Mouse (Mus musculus) embryonic facial prominence, embryonic 13.5 days (tissue): ENCODE results near the gene Gm20716. TPM values are rescaled to one million over a fixed set of nuclear protein-coding genes. Genes with fewer than 3 reads are reported as not detected.
"Not testable (repeated sequence)": the region's sequence is repeated elsewhere in the genome, so short reads cannot be mapped to it uniquely, and the experiment has no call there.

Experiments
- ATAC-seq: fragments of 200-750 bp; cut with Nextera tagmentation; 2 replicates; pipeline ENCODE4 v1.8.0; 2017; ENCODE audit warnings: low read depth; ENCODE audit not compliant: insufficient number of reproducible peaks, insufficient read depth, low FRiP score, low TSS enrichment
- H3K27ac ChIP-seq: fragments of 300-500 bp; sonication (generic); 2 replicates; pipeline ENCODE4 v1.5.1; 2015; ENCODE audit warnings: moderate library complexity, mild to moderate bottlenecking, inconsistent platforms
- H3K27me3 ChIP-seq: fragments of 300-500 bp; sonication (generic); 2 replicates; pipeline ENCODE4 v1.6.1; 2015; ENCODE audit warnings: mild to moderate bottlenecking, inconsistent platforms
- H3K36me3 ChIP-seq: fragments of 300-500 bp; sonication (generic); 2 replicates; pipeline ENCODE4 v1.6.1; 2015; ENCODE audit warnings: mild to moderate bottlenecking, inconsistent platforms
- H3K4me1 ChIP-seq: fragments of 300-500 bp; sonication (generic); 2 replicates; pipeline ENCODE4 v1.6.1; 2015; ENCODE audit warnings: inconsistent platforms
- H3K4me2 ChIP-seq: fragments of 300-500 bp; sonication (generic); 2 replicates; pipeline ENCODE4 v1.6.1; 2015; ENCODE audit warnings: moderate library complexity, mild to moderate bottlenecking, inconsistent platforms
- H3K4me3 ChIP-seq: fragments of 300-500 bp; sonication (generic); 2 replicates; pipeline ENCODE4 v1.5.1; 2015; ENCODE audit warnings: mild to moderate bottlenecking, inconsistent platforms
- H3K9ac ChIP-seq: fragments of 300-500 bp; sonication (generic); 2 replicates; pipeline ENCODE4 v1.6.1; 2015; ENCODE audit warnings: mild to moderate bottlenecking, inconsistent platforms
- H3K9me3 ChIP-seq: fragments of 300-500 bp; sonication (generic); 2 replicates; pipeline ENCODE4 v1.6.1; 2016; ENCODE audit warnings: inconsistent platforms
- WGBS: fragments of 180-500 bp; shearing (Covaris S2); methylation state at CpG from one replicate; pipeline ENCODE4 v1.1.7; 2015; ENCODE audit warnings: mixed read lengths; 5-methylcytosine and 5-hydroxymethylcytosine counted together
- polyA plus RNA-seq: library from polyadenylated mRNA; unstranded; fragments of >200 nt; fragmentation: Nextera tagmentation; extraction: Ambion mirVana; gene quantifications from 2 replicates; pipeline ENCODE4 v1.2.1, GENCODE M21; 2015

The Gm20716 gene
- polyA plus RNA-seq, 1 experiment from 2014 or later, result 26.0 TPM

- H3K4me1 ChIP-seq, result peaks cover 33% of the 10 kb centered on the region
- WGBS, result 78% methylated on average over 9 of the region's 9 CpGs
- no peak for ATAC-seq
- no peak overlapping the region for H3K4me3 ChIP-seq
- H3K9ac ChIP-seq, result no peak overlapping the region
- no peaks in the 10 kb centered on the region for H3K36me3 ChIP-seq
- H3K27ac ChIP-seq, result no peak overlapping the region
- no peaks in the 10 kb centered on the region for H3K27me3 ChIP-seq
- no peaks in the 10 kb centered on the region for H3K9me3 ChIP-seq
- H3K4me2 ChIP-seq, result no peak overlapping the region
These were observed 69.7 kb downstream of the Gm20716 start for GRCm38 (mm10) chr2:168160370-168160930.

GRCm38 (mm10) chr2:168158911-168159711 is 71.1 kb downstream of the Gm20716 start:
- H3K36me3 ChIP-seq, result no peaks in the 10 kb centered on the region
- H3K27ac ChIP-seq, result peak overlapping the region; percentile 74
- no peaks in the 10 kb centered on the region for H3K9me3 ChIP-seq
- peak overlapping the region; percentile 30 for H3K4me3 ChIP-seq
- H3K4me2 ChIP-seq, result peak overlapping the region; percentile 62
- no peaks in the 10 kb centered on the region for H3K27me3 ChIP-seq
- H3K9ac ChIP-seq, result peak overlapping the region; percentile 61
- 3% methylated on average over 25 of the region's 25 CpGs for WGBS
- H3K4me1 ChIP-seq, result peaks cover 46% of the 10 kb centered on the region
- ATAC-seq, result peak; percentile 50; the same call in 1 of the 2 replicates

GRCm38 (mm10) chr2:168157974-168158373 is 72.2 kb downstream of the Gm20716 start:
- not testable (repeated sequence) for ATAC-seq, H3K4me2 ChIP-seq, H3K9me3 ChIP-seq, H3K9ac ChIP-seq, H3K36me3 ChIP-seq, H3K4me3 ChIP-seq, H3K27ac ChIP-seq, H3K27me3 ChIP-seq
- peaks cover 52% of the 10 kb centered on the region for H3K4me1 ChIP-seq
- WGBS, result 59% methylated on average over 9 of the region's 11 CpGs

GRCm38 (mm10) chr2:168156361-168156760 is 73.8 kb downstream of the Gm20716 start:
- H3K27me3 ChIP-seq, result no peaks in the 10 kb centered on the region
- H3K27ac ChIP-seq, result no peak overlapping the region
- no peak for ATAC-seq
- peaks cover 43% of the 10 kb centered on the region for H3K4me1 ChIP-seq
- no peak overlapping the region for H3K9ac ChIP-seq
- H3K4me3 ChIP-seq, result no peak overlapping the region
- H3K9me3 ChIP-seq, result no peaks in the 10 kb centered on the region
- no peak overlapping the region for H3K4me2 ChIP-seq
- WGBS, result 41% methylated on average over 14 of the region's 14 CpGs
- no peaks in the 10 kb centered on the region for H3K36me3 ChIP-seq

GRCm38 (mm10) chr2:168155666-168156065 is 74.5 kb downstream of the Gm20716 start:
- H3K4me2 ChIP-seq, result no peak overlapping the region
- H3K27me3 ChIP-seq, result no peaks in the 10 kb centered on the region
- WGBS, result 92% methylated on average over 7 of the region's 7 CpGs
- H3K9me3 ChIP-seq, result no peaks in the 10 kb centered on the region
- H3K27ac ChIP-seq, result no peak overlapping the region
- no peaks in the 10 kb centered on the region for H3K36me3 ChIP-seq
- peaks cover 40% of the 10 kb centered on the region for H3K4me1 ChIP-seq
- H3K4me3 ChIP-seq, result no peak overlapping the region
- no peak overlapping the region for H3K9ac ChIP-seq
- no peak for ATAC-seq

GRCm38 (mm10) chr2:168154090-168154881 is 75.9 kb downstream of the Gm20716 start:
- Histone ChIP-seq H3K4me3 (peak overlapping the region; percentile 18; the same call in 1 of the 2 replicates), H3K36me3 (no peaks in the 10 kb centered on the region), H3K9ac (peak overlapping the region; percentile 55; the same call in 1 of the 2 replicates), H3K4me1 (peaks cover 34% of the 10 kb centered on the region), H3K4me2 (peak overlapping the region; percentile 49), H3K9me3 (no peaks in the 10 kb centered on the region), H3K27me3 (no peaks in the 10 kb centered on the region), H3K27ac (peak overlapping the region; percentile 83)
- WGBS, result 18% methylated on average over 14 of the region's 14 CpGs
- peak; percentile 88 for ATAC-seq

GRCm38 (mm10) chr2:168149241-168149640 is 80.9 kb downstream of the Gm20716 start:
- no peak overlapping the region for H3K4me3 ChIP-seq
- no peaks in the 10 kb centered on the region for H3K9me3 ChIP-seq
- peaks cover 30% of the 10 kb centered on the region for H3K4me1 ChIP-seq
- 84% methylated on average over 8 of the region's 8 CpGs for WGBS
- no peak overlapping the region for H3K9ac ChIP-seq
- no peaks in the 10 kb centered on the region for H3K27me3 ChIP-seq
- no peaks in the 10 kb centered on the region for H3K36me3 ChIP-seq
- no peak for ATAC-seq
- H3K4me2 ChIP-seq, result no peak overlapping the region
- no peak overlapping the region for H3K27ac ChIP-seq

- Histone ChIP-seq H3K4me1 (peaks cover 22% of the 10 kb centered on the region), H3K27me3 (no peaks in the 10 kb centered on the region), H3K4me3 (no peak overlapping the region), H3K4me2 (no peak overlapping the region), H3K9me3 (no peaks in the 10 kb centered on the region), H3K9ac (no peak overlapping the region), H3K36me3 (no peaks in the 10 kb centered on the region), H3K27ac (no peak overlapping the region)
- WGBS, result 59% methylated on average over 22 of the region's 22 CpGs
- ATAC-seq, result no peak
These were observed 82.3 kb downstream of the Gm20716 start for GRCm38 (mm10) chr2:168147722-168148432.

GRCm38 (mm10) chr2:168145437-168145836 is 84.7 kb downstream of the Gm20716 start:
- WGBS, result 52% methylated on average over 2 of the region's 2 CpGs

GRCm38 (mm10) chr2:168143794-168144193 is 86.4 kb downstream of the Gm20716 start:
- Histone ChIP-seq H3K9me3 (no peaks in the 10 kb centered on the region), H3K27ac (no peak overlapping the region), H3K9ac (no peak overlapping the region), H3K27me3 (no peaks in the 10 kb centered on the region), H3K36me3 (no peaks in the 10 kb centered on the region), H3K4me1 (peaks cover 22% of the 10 kb centered on the region), H3K4me3 (no peak overlapping the region), H3K4me2 (no peak overlapping the region)
- ATAC-seq, result no peak
- 47% methylated on average over 5 of the region's 5 CpGs for WGBS

More at GRCm38 (mm10) chr2:168145437-168145836, 84.7 kb downstream of the Gm20716 start:
- ATAC-seq, result no peak
- H3K4me2 ChIP-seq, result no peak overlapping the region
- no peak overlapping the region for H3K4me3 ChIP-seq
- peaks cover 22% of the 10 kb centered on the region for H3K4me1 ChIP-seq
- H3K9ac ChIP-seq, result no peak overlapping the region
- no peaks in the 10 kb centered on the region for H3K27me3 ChIP-seq
- no peak overlapping the region; the same call in 1 of the 2 replicates for H3K27ac ChIP-seq
- no peaks in the 10 kb centered on the region for H3K9me3 ChIP-seq
- no peaks in the 10 kb centered on the region for H3K36me3 ChIP-seq

GRCm38 (mm10) chr2:168137161-168137560 is 93.0 kb downstream of the Gm20716 start:
- H3K4me3 ChIP-seq, result no peak overlapping the region
- no peaks in the 10 kb centered on the region for H3K36me3 ChIP-seq
- H3K9me3 ChIP-seq, result no peaks in the 10 kb centered on the region
- 74% methylated on average over 15 of the region's 15 CpGs for WGBS
- no peak overlapping the region for H3K9ac ChIP-seq
- ATAC-seq, result no peak
- H3K27ac ChIP-seq, result no peak overlapping the region
- no peaks in the 10 kb centered on the region for H3K4me1 ChIP-seq
- H3K27me3 ChIP-seq, result no peaks in the 10 kb centered on the region
- H3K4me2 ChIP-seq, result no peak overlapping the region
